Mouse (Mus musculus): ENCODE data around the gene Frmd3.
"Not testable (repeated sequence)": the region's sequence is repeated elsewhere in the genome, so short reads cannot be mapped to it uniquely, and the experiment has no call there.

Frmd3 gene

GRCm38 (mm10) chr4:74013211-74014047 lies at the start of gene Frmd3:
Gene Frmd3 (plus strand): TSS chr4:74013442.
- no peak for DNase-seq (ENCODE audit: low spot score)

GRCm38 (mm10) chr4:73980454-73980853 lies 32.8 kb upstream of the Frmd3 start:
- no peak for DNase-seq (ENCODE audit: low spot score)

- no peak for DNase-seq (ENCODE audit: low spot score)
Observed at GRCm38 (mm10) chr4:74012277-74012676, 965 bp upstream of the Frmd3 start.

- no peak for DNase-seq (ENCODE audit: low spot score)
Observed at GRCm38 (mm10) chr4:74012700-74013099, 542 bp upstream of the Frmd3 start.

- no peak for DNase-seq (ENCODE audit: low spot score)
Observed at GRCm38 (mm10) chr4:74014048-74014500, 832 bp downstream of the Frmd3 start.

GRCm38 (mm10) chr4:74020084-74020483 lies 6.8 kb downstream of the Frmd3 start:
- no peak for DNase-seq (ENCODE audit: low spot score)

GRCm38 (mm10) chr4:74043226-74043625 lies 30.0 kb downstream of the Frmd3 start:
- no peak for DNase-seq (ENCODE audit: low spot score)

- no peak for DNase-seq (ENCODE audit: low spot score)
Observed at GRCm38 (mm10) chr4:74051692-74052091, 38.5 kb downstream of the Frmd3 start.

GRCm38 (mm10) chr4:74076727-74077126 lies 63.5 kb downstream of the Frmd3 start:
- DNase-seq (ENCODE audit: low spot score) = no peak

- DNase-seq (ENCODE audit: low spot score) = no peak
Observed at GRCm38 (mm10) chr4:74110816-74111215, 97.6 kb downstream of the Frmd3 start.

- no peak for DNase-seq (ENCODE audit: low spot score)
Observed at GRCm38 (mm10) chr4:74191528-74191927, 178.3 kb downstream of the Frmd3 start.

- DNase-seq (ENCODE audit: low spot score) = no peak
Observed at GRCm38 (mm10) chr4:74201281-74201811, 188.1 kb downstream of the Frmd3 start.

GRCm38 (mm10) chr4:74221780-74222179 lies 208.5 kb downstream of the Frmd3 start:
- not testable (repeated sequence) for DNase-seq (ENCODE audit: low spot score)

- DNase-seq (ENCODE audit: low spot score) = no peak
Observed at GRCm38 (mm10) chr4:74222360-74222759, 209.1 kb downstream of the Frmd3 start.

- no peak for DNase-seq (ENCODE audit: low spot score)
Observed at GRCm38 (mm10) chr4:74224210-74224609, 211.0 kb downstream of the Frmd3 start.

- no peak for DNase-seq (ENCODE audit: low spot score)
Observed at GRCm38 (mm10) chr4:74230994-74231393, 217.8 kb downstream of the Frmd3 start.

GRCm38 (mm10) chr4:74231405-74231804 lies 218.2 kb downstream of the Frmd3 start:
- no peak for DNase-seq (ENCODE audit: low spot score)

- DNase-seq (ENCODE audit: low spot score) = no peak
Observed at GRCm38 (mm10) chr4:74233534-74233933, 220.3 kb downstream of the Frmd3 start.

- DNase-seq (ENCODE audit: low spot score) = no peak
Observed at GRCm38 (mm10) chr4:74242176-74242575, 228.9 kb downstream of the Frmd3 start, which contains the start of gene Kdm4c. Gene Kdm4c (plus strand): TSS chr4:74242497.
